Mouse (Mus musculus): ENCODE measurements around the gene Runx1.

GRCm38 (mm10) chr16:92801567-92801966, 24.4 kb downstream of the Runx1 start:
- TF ChIP-seq CTCF (IDR thresholded peaks at IDR 0.05; ENCODE audit: low read depth) (no peak), EP300 (IDR thresholded peaks at IDR 0.05; ENCODE audit: low read depth) (peak; percentile 98)

All from liver, postnatal 0 days (tissue).